Mouse (Mus musculus) embryo, embryonic 11.5 days (tissue): ENCODE measurements around the gene Slc7a15.
A peak's percentile ranks its signal among the peaks of the same experiment; 100 is the strongest.
"Not testable (repeated sequence)": the region's sequence is repeated elsewhere in the genome, so short reads cannot be mapped to it uniquely, and the experiment has no call there.

Experiments used
- DNase-seq: peaks from one replicate; pipeline ENCODE4 v3.0.0-alpha.2; 2012; ENCODE audit warnings: low read depth, low spot score

The Slc7a15 gene

GRCm38 (mm10) chr12:8598966-8599365 lies at the start of gene Slc7a15:
TSS of gene Slc7a15 (minus strand) at chr12:8599066.
- DNase-seq, result not testable (repeated sequence)

- not testable (repeated sequence) for DNase-seq
Measured at GRCm38 (mm10) chr12:8648211-8648610, 49.3 kb upstream of the Slc7a15 start.

GRCm38 (mm10) chr12:8641425-8641735 lies 42.5 kb upstream of the Slc7a15 start:
- no peak for DNase-seq

GRCm38 (mm10) chr12:8640711-8641424 lies 42.0 kb upstream of the Slc7a15 start:
- peak; percentile 91 for DNase-seq

- DNase-seq, result not testable (repeated sequence)
Measured at GRCm38 (mm10) chr12:8640186-8640585, 41.3 kb upstream of the Slc7a15 start.

- peak; percentile 59 for DNase-seq
Measured at GRCm38 (mm10) chr12:8638411-8639087, 39.7 kb upstream of the Slc7a15 start.

- DNase-seq, result no peak
Measured at GRCm38 (mm10) chr12:8636945-8637344, 38.1 kb upstream of the Slc7a15 start.

GRCm38 (mm10) chr12:8635546-8635945 lies 36.7 kb upstream of the Slc7a15 start:
- no peak for DNase-seq

- DNase-seq, result no peak
Measured at GRCm38 (mm10) chr12:8634306-8634705, 35.4 kb upstream of the Slc7a15 start.

- no peak for DNase-seq
Measured at GRCm38 (mm10) chr12:8632737-8633365, 34.0 kb upstream of the Slc7a15 start.

GRCm38 (mm10) chr12:8631691-8632090 lies 32.8 kb upstream of the Slc7a15 start:
- DNase-seq, result no peak

- DNase-seq, result no peak
Measured at GRCm38 (mm10) chr12:8629537-8629936, 30.7 kb upstream of the Slc7a15 start.

GRCm38 (mm10) chr12:8620678-8621018 lies 21.8 kb upstream of the Slc7a15 start:
- DNase-seq, result no peak

GRCm38 (mm10) chr12:8619827-8620677 lies 21.2 kb upstream of the Slc7a15 start:
- no peak for DNase-seq

GRCm38 (mm10) chr12:8618271-8618670 lies 19.4 kb upstream of the Slc7a15 start:
- no peak for DNase-seq

GRCm38 (mm10) chr12:8609070-8609469 lies 10.2 kb upstream of the Slc7a15 start:
- no peak for DNase-seq

- DNase-seq, result no peak
Measured at GRCm38 (mm10) chr12:8595611-8596010, 3.3 kb downstream of the Slc7a15 start.

- not testable (repeated sequence) for DNase-seq
Measured at GRCm38 (mm10) chr12:8591326-8591725, 7.5 kb downstream of the Slc7a15 start.

GRCm38 (mm10) chr12:8573405-8573804 lies 25.5 kb downstream of the Slc7a15 start:
- DNase-seq, result no peak

- DNase-seq, result not testable (repeated sequence)
Measured at GRCm38 (mm10) chr12:8571903-8572341, 26.9 kb downstream of the Slc7a15 start.

- not testable (repeated sequence) for DNase-seq
Measured at GRCm38 (mm10) chr12:8571287-8571902, 27.5 kb downstream of the Slc7a15 start.
